Mouse (Mus musculus) embryonic facial prominence, embryonic 13.5 days (tissue): ENCODE results near the gene Nipal4. TPM values are rescaled to one million over a fixed set of nuclear protein-coding genes. Genes with fewer than 3 reads are reported as not detected.

Source experiments
- ATAC-seq: fragments of 200-750 bp; cut with Nextera tagmentation; 2 replicates; pipeline ENCODE4 v1.8.0; 2017; ENCODE audit warnings: low read depth; ENCODE audit not compliant: insufficient number of reproducible peaks, insufficient read depth, low FRiP score, low TSS enrichment
- H3K27ac ChIP-seq: fragments of 300-500 bp; sonication (generic); 2 replicates; pipeline ENCODE4 v1.5.1; 2015; ENCODE audit warnings: moderate library complexity, mild to moderate bottlenecking, inconsistent platforms
- H3K27me3 ChIP-seq: fragments of 300-500 bp; sonication (generic); 2 replicates; pipeline ENCODE4 v1.6.1; 2015; ENCODE audit warnings: mild to moderate bottlenecking, inconsistent platforms
- H3K36me3 ChIP-seq: fragments of 300-500 bp; sonication (generic); 2 replicates; pipeline ENCODE4 v1.6.1; 2015; ENCODE audit warnings: mild to moderate bottlenecking, inconsistent platforms
- H3K4me1 ChIP-seq: fragments of 300-500 bp; sonication (generic); 2 replicates; pipeline ENCODE4 v1.6.1; 2015; ENCODE audit warnings: inconsistent platforms
- H3K4me2 ChIP-seq: fragments of 300-500 bp; sonication (generic); 2 replicates; pipeline ENCODE4 v1.6.1; 2015; ENCODE audit warnings: moderate library complexity, mild to moderate bottlenecking, inconsistent platforms
- H3K4me3 ChIP-seq: fragments of 300-500 bp; sonication (generic); 2 replicates; pipeline ENCODE4 v1.5.1; 2015; ENCODE audit warnings: mild to moderate bottlenecking, inconsistent platforms
- H3K9ac ChIP-seq: fragments of 300-500 bp; sonication (generic); 2 replicates; pipeline ENCODE4 v1.6.1; 2015; ENCODE audit warnings: mild to moderate bottlenecking, inconsistent platforms
- H3K9me3 ChIP-seq: fragments of 300-500 bp; sonication (generic); 2 replicates; pipeline ENCODE4 v1.6.1; 2016; ENCODE audit warnings: inconsistent platforms
- WGBS: fragments of 180-500 bp; shearing (Covaris S2); methylation state at CpG from one replicate; pipeline ENCODE4 v1.1.7; 2015; ENCODE audit warnings: mixed read lengths; 5-methylcytosine and 5-hydroxymethylcytosine counted together
- polyA plus RNA-seq: library from polyadenylated mRNA; unstranded; fragments of >200 nt; fragmentation: Nextera tagmentation; extraction: Ambion mirVana; gene quantifications from 2 replicates; pipeline ENCODE4 v1.2.1, GENCODE M21; 2015

Gene Nipal4
- polyA plus RNA-seq, 1 experiment from 2014 or later: 1.4 TPM

- no peaks in the 10 kb centered on the region for H3K4me1 ChIP-seq
- H3K9me3 ChIP-seq: no peaks in the 10 kb centered on the region
Measured at GRCm38 (mm10) chr11:46125093-46125834, 41.0 kb downstream of the Nipal4 start.

GRCm38 (mm10) chr11:46123328-46123866 is 42.9 kb downstream of the Nipal4 start:
- no peaks in the 10 kb centered on the region for H3K9me3 ChIP-seq
- no peak overlapping the region for H3K27ac ChIP-seq
- H3K27me3 ChIP-seq: no peaks in the 10 kb centered on the region
- H3K4me3 ChIP-seq: no peak overlapping the region
- no peak overlapping the region for H3K9ac ChIP-seq
- peaks cover 8% of the 10 kb centered on the region; the same call in 1 of the 2 replicates for H3K4me1 ChIP-seq
- ATAC-seq: no peak
- peaks cover 46% of the 10 kb centered on the region for H3K36me3 ChIP-seq
- 91% methylated on average over 8 of the region's 8 CpGs for WGBS
- H3K4me2 ChIP-seq: no peak overlapping the region

More at GRCm38 (mm10) chr11:46125093-46125834, 41.0 kb downstream of the Nipal4 start:
- Histone ChIP-seq H3K4me2 (no peak overlapping the region), H3K4me3 (no peak overlapping the region), H3K36me3 (peaks cover 51% of the 10 kb centered on the region), H3K27ac (no peak overlapping the region), H3K9ac (no peak overlapping the region), H3K27me3 (no peaks in the 10 kb centered on the region)
- no peak for ATAC-seq
- 89% methylated on average over 12 of the region's 12 CpGs for WGBS

DNA sequence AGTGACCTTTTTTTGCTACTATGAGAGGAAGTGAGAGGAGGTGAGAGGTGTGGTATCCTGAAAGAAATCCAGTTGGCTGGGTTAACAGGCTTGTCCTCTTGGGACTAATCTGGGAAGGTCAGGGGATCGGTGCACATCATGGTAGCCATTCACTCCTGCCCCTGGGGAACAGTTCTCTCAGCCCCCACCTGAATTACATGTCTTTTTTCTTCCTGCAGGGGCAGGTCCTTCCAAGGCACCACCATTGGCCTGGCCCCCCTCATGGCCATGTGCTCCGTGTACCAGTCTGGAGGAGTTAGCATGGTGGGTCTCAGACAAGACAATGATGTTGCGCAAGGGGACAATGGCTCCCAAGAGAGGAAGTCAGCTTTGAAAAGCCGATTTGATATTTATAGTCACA is 43.4 kb downstream of the Nipal4 start:
- Histone ChIP-seq H3K27me3 (no peaks in the 10 kb centered on the region), H3K4me1 (peaks cover 8% of the 10 kb centered on the region; the same call in 1 of the 2 replicates), H3K9ac (no peak overlapping the region), H3K4me2 (no peak overlapping the region), H3K27ac (no peak overlapping the region), H3K4me3 (no peak overlapping the region), H3K9me3 (no peaks in the 10 kb centered on the region), H3K36me3 (peaks cover 47% of the 10 kb centered on the region)
- no peak for ATAC-seq
- WGBS: 90% methylated on average over 4 of the region's 4 CpGs

- H3K27me3 ChIP-seq: no peaks in the 10 kb centered on the region
- ATAC-seq: no peak
- no peak overlapping the region for H3K4me3 ChIP-seq
- no peak overlapping the region for H3K27ac ChIP-seq
- peaks cover 40% of the 10 kb centered on the region for H3K36me3 ChIP-seq
- H3K4me1 ChIP-seq: peaks cover 8% of the 10 kb centered on the region; the same call in 1 of the 2 replicates
- H3K4me2 ChIP-seq: no peak overlapping the region
- H3K9me3 ChIP-seq: no peaks in the 10 kb centered on the region
- 83% methylated on average over 4 of the region's 4 CpGs for WGBS
- H3K9ac ChIP-seq: no peak overlapping the region
Measured at GRCm38 (mm10) chr11:46121666-46122065, 44.6 kb downstream of the Nipal4 start.

DNA sequence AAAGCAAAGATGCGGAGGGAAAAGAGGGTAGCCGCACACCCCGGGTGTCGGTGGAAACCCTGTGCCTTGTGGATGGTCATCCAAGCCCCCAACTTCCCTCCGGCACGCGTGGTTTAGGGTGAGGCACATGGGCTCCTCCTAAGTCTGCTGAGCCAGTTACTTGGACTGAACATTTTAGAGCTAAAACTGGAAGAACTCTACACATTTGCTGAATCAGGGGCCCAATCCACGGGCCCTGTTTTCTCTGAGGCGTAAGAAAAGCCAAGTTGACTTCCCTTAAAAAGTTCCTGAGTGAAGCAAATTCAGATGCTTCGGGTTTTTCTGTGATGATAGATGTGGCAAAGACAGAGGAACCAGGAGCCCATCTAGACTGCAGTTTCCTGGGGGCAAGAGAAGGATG is 46.2 kb downstream of the Nipal4 start:
- H3K9me3 ChIP-seq: no peaks in the 10 kb centered on the region
- H3K27ac ChIP-seq: no peak overlapping the region
- 77% methylated on average over 10 of the region's 10 CpGs for WGBS
- H3K9ac ChIP-seq: no peak overlapping the region
- H3K36me3 ChIP-seq: peaks cover 39% of the 10 kb centered on the region
- no peak overlapping the region for H3K4me3 ChIP-seq
- ATAC-seq: no peak
- no peaks in the 10 kb centered on the region for H3K27me3 ChIP-seq
- peaks cover 8% of the 10 kb centered on the region; the same call in 1 of the 2 replicates for H3K4me1 ChIP-seq
- H3K4me2 ChIP-seq: no peak overlapping the region

DNA sequence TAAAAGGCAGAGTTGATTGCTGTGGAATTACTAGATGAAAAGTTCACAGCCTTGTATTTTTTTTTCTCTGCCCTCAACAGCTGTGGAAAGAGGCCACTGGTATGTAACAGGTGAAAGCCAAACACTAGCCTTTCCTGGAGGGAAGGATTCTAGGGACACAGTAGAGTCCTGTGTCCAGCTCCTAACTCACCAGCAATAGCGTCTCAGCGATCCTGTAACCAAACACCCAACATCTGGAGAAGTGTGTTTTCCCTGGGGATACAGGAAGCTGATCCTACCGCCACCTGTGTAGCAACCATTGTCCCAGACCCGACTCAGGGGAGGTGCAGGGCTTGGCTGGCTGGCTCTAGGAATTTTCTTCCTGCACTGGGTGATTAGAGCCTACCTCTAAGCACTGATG is 46.7 kb downstream of the Nipal4 start:
- H3K36me3 ChIP-seq: peaks cover 39% of the 10 kb centered on the region
- no peak overlapping the region for H3K4me3 ChIP-seq
- peaks cover 8% of the 10 kb centered on the region; the same call in 1 of the 2 replicates for H3K4me1 ChIP-seq
- no peaks in the 10 kb centered on the region for H3K9me3 ChIP-seq
- no peak overlapping the region for H3K4me2 ChIP-seq
- H3K27me3 ChIP-seq: no peaks in the 10 kb centered on the region
- ATAC-seq: no peak
- H3K9ac ChIP-seq: no peak overlapping the region
- WGBS: 10% methylated on average over 4 of the region's 4 CpGs
- H3K27ac ChIP-seq: no peak overlapping the region

DNA sequence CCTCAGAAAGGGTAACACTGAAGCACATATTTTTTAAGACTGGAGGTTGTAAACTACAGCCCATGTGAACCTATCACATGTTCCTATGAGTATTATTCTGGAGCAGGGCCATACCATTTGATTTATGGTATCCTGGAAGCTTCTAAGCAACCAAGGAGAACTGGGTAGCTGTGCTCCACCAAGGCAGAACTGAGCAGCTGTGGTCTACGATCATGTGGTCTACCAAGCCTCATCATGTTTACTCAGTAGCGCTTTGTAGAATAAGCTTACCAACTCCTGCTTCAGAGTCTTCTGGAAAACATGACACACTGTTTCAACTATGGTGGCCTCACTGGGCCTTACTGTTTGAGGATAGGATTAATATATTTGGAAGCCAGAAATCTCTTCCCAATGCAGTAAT is 49.8 kb downstream of the Nipal4 start:
- H3K27ac ChIP-seq: no peak overlapping the region
- H3K27me3 ChIP-seq: no peaks in the 10 kb centered on the region
- no peaks in the 10 kb centered on the region for H3K9me3 ChIP-seq
- no peak for ATAC-seq
- H3K9ac ChIP-seq: no peak overlapping the region
- H3K36me3 ChIP-seq: peaks cover 30% of the 10 kb centered on the region
- WGBS: 89% methylated on average over 2 of the region's 2 CpGs
- peaks cover 8% of the 10 kb centered on the region; the same call in 1 of the 2 replicates for H3K4me1 ChIP-seq
- no peak overlapping the region for H3K4me3 ChIP-seq
- no peak overlapping the region for H3K4me2 ChIP-seq

DNA sequence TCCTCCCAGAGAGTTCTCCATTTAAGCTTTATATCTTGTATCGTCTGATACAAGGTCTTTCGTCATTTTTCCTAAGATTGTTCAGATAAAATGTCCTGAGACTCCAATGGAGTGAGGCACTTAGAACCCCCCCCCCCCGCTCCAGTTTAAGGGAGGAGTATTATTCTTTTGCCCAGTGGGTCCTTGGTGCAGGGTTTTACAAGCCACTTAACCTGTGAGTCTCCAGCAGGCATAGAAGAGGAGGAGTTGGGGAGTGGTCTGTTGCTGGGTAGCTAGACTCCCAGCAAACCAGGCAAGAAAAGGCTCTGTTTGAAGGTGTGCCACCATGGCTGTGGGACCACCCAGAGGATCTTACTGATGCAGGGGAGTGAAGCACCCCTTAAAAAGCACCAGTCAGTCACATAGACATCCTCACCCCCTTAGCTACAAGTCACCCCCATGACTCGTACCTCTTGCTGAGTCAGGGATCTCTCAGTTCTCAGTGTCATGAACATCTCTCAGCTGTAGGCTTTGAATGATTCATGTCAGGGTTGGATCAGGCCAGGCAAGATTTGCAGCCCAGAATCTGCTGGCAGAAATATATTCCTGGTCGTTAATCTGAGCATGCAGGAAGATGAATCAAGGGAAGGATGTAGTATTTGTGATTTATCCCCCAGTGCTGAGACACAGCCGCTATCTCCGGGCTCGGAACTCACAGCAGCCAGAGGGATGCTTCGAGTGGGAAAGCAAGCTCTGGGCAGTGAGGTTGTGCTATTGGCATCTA is 50.7 kb downstream of the Nipal4 start:
- H3K4me2 ChIP-seq: no peak overlapping the region
- 82% methylated on average over 9 of the region's 9 CpGs for WGBS
- no peak overlapping the region for H3K27ac ChIP-seq
- ATAC-seq: no peak
- H3K36me3 ChIP-seq: peaks cover 28% of the 10 kb centered on the region
- H3K9me3 ChIP-seq: no peaks in the 10 kb centered on the region
- no peaks in the 10 kb centered on the region for H3K27me3 ChIP-seq
- no peak overlapping the region for H3K9ac ChIP-seq
- no peak overlapping the region for H3K4me3 ChIP-seq
- peaks cover 8% of the 10 kb centered on the region; the same call in 1 of the 2 replicates for H3K4me1 ChIP-seq

GRCm38 (mm10) chr11:46115011-46115410 is 51.3 kb downstream of the Nipal4 start:
- Histone ChIP-seq H3K9me3 (no peaks in the 10 kb centered on the region), H3K27ac (no peak overlapping the region), H3K4me2 (no peak overlapping the region), H3K4me1 (peaks cover 8% of the 10 kb centered on the region; the same call in 1 of the 2 replicates), H3K27me3 (no peaks in the 10 kb centered on the region), H3K36me3 (peaks cover 28% of the 10 kb centered on the region), H3K4me3 (no peak overlapping the region), H3K9ac (no peak overlapping the region)
- WGBS: 84% methylated on average over 4 of the region's 4 CpGs
- ATAC-seq: no peak

- ATAC-seq: no peak
Measured at GRCm38 (mm10) chr11:46114221-46114620, 52.1 kb downstream of the Nipal4 start.

GRCm38 (mm10) chr11:46113211-46113610 is 53.1 kb downstream of the Nipal4 start:
- no peak for ATAC-seq
- no peak overlapping the region for H3K27ac ChIP-seq
- no peak overlapping the region for H3K9ac ChIP-seq
- H3K4me3 ChIP-seq: no peak overlapping the region
- H3K27me3 ChIP-seq: no peaks in the 10 kb centered on the region
- H3K36me3 ChIP-seq: peaks cover 22% of the 10 kb centered on the region
- no peaks in the 10 kb centered on the region for H3K9me3 ChIP-seq
- 65% methylated on average over 3 of the region's 3 CpGs for WGBS
- H3K4me1 ChIP-seq: no peaks in the 10 kb centered on the region
- no peak overlapping the region for H3K4me2 ChIP-seq

More at GRCm38 (mm10) chr11:46114221-46114620, 52.1 kb downstream of the Nipal4 start:
- Histone ChIP-seq H3K27me3 (no peaks in the 10 kb centered on the region), H3K36me3 (peaks cover 28% of the 10 kb centered on the region), H3K27ac (no peak overlapping the region), H3K4me2 (no peak overlapping the region), H3K9me3 (no peaks in the 10 kb centered on the region), H3K4me3 (no peak overlapping the region), H3K4me1 (no peaks in the 10 kb centered on the region), H3K9ac (no peak overlapping the region)
- 90% methylated on average over 7 of the region's 7 CpGs for WGBS
